Mouse (Mus musculus): ENCODE results near the gene Adam25.
"Not testable (repeated sequence)": the region's sequence is repeated elsewhere in the genome, so short reads cannot be mapped to it uniquely, and the experiment has no call there.

The Adam25 gene

GRCm38 (mm10) chr8:40751908-40752307 lies at the start of gene Adam25:
Gene Adam25 (plus strand): TSS chr8:40752208.
- in situ Hi-C loops (cut with MseI, MboI): not testable (repeated sequence)

- in situ Hi-C loops (cut with MseI, MboI): not testable (repeated sequence)
Observed at GRCm38 (mm10) chr8:40715406-40715805, 36.6 kb upstream of the Adam25 start.

- in situ Hi-C loops (cut with MseI, MboI): no loop called here
Observed at GRCm38 (mm10) chr8:40715986-40716385, 36.0 kb upstream of the Adam25 start.

- in situ Hi-C loops (cut with MseI, MboI): no loop called here
Observed at GRCm38 (mm10) chr8:40783320-40783719, 31.3 kb downstream of the Adam25 start.

GRCm38 (mm10) chr8:40792973-40793372 lies 41.0 kb downstream of the Adam25 start, which contains the start of gene Adam20:
Gene Adam20 (plus strand): TSS chr8:40793273.
- in situ Hi-C loops (cut with MseI, MboI): not testable (repeated sequence)

- in situ Hi-C loops (cut with MseI, MboI): no loop called here
Observed at GRCm38 (mm10) chr8:40803379-40804079, 51.5 kb downstream of the Adam25 start.
